Mouse (Mus musculus) CH12.LX (cell line): ENCODE data around the gene Eif4a3. TPM values are rescaled to one million over a fixed set of nuclear protein-coding genes. Genes with fewer than 3 reads are reported as not detected.

ENCODE experiments used
- DNase-seq: peaks from one replicate; pipeline ENCODE4 v3.0.0-alpha.2; 2013; ENCODE audit errors: extremely low read depth
- H3K27ac ChIP-seq: 2 replicates; pipeline ENCODE4 v1.5.1; 2012; ENCODE audit warnings: low read depth, mild to moderate bottlenecking, control low read depth, moderate library complexity; ENCODE audit not compliant: insufficient read depth
- H3K27me3 ChIP-seq: replicated peaks from 2 replicates; pipeline ENCODE3; 2012; ENCODE audit warnings: inconsistent platforms
- H3K36me3 ChIP-seq, 2 experiments: replicated peaks in 1 of 2; 2 replicates each; pipeline versions ENCODE3 to v1.6.1; 2012; ENCODE audit warnings: inconsistent platforms in 1 of 2, low read length in 1 of 2, mild to moderate bottlenecking in 1 of 2, mixed read lengths in 1 of 2, moderate library complexity in 1 of 2; ENCODE audit not compliant: control insufficient read depth in 1 of 2, insufficient read depth in 1 of 2
- H3K4me1 ChIP-seq, 2 experiments: 2 replicates each; pipeline ENCODE4 v1.6.1; 2012; ENCODE audit warnings: inconsistent platforms in 1 of 2, moderate library complexity in 1 of 2; ENCODE audit not compliant: insufficient read depth in 2 of 2, control insufficient read depth in 1 of 2
- H3K4me2 ChIP-seq: 2 replicates; pipeline ENCODE4 v1.6.1; 2012; ENCODE audit warnings: low read depth, mild to moderate bottlenecking, control low read depth; ENCODE audit not compliant: poor library complexity, insufficient read depth, severe bottlenecking
- H3K4me3 ChIP-seq, 3 experiments: fragments of 150-350 bp in 1 of 3; sonication (generic) in 1 of 3; replicated peaks in 1 of 3; 2 replicates each; pipeline versions ENCODE3 to v1.5.1; 2011 to 2012; ENCODE audit warnings: low read depth in 2 of 3, low read length in 2 of 3, mild to moderate bottlenecking in 2 of 3, moderate library complexity in 2 of 3, control low read depth in 1 of 3, improper control_type of control experiment in 1 of 3, inconsistent platforms in 1 of 3, mixed read lengths in 1 of 3; ENCODE audit not compliant: poor library complexity in 1 of 3
- H3K79me2 ChIP-seq: replicated peaks from 2 replicates; pipeline ENCODE4 v1.6.1; 2012; ENCODE audit warnings: mild to moderate bottlenecking, moderate library complexity; ENCODE audit not compliant: control insufficient read depth, poor library complexity, insufficient read depth, severe bottlenecking; ENCODE audit errors: extremely low read depth
- H3K9ac ChIP-seq: 2 replicates; pipeline ENCODE4 v1.6.1; 2012; ENCODE audit warnings: low read depth, mild to moderate bottlenecking, control low read depth, moderate library complexity; ENCODE audit not compliant: insufficient read depth
- H3K9me3 ChIP-seq: replicated peaks from 2 replicates; pipeline ENCODE3; 2012; ENCODE audit warnings: low read length, inconsistent platforms, mixed read lengths
- BHLHE40 ChIP-seq: IDR thresholded peaks from 2 replicates; pipeline ENCODE4 v1.6.1; 2011; ENCODE audit warnings: mild to moderate bottlenecking, low read depth, low read length, improper control_type of control experiment
- EP300 ChIP-seq: IDR thresholded peaks from 2 replicates; pipeline ENCODE4 v1.6.1; 2011; ENCODE audit warnings: low read length, improper control_type of control experiment
- GABPA ChIP-seq: IDR thresholded peaks from 2 replicates; pipeline ENCODE4 v1.6.1; 2012; ENCODE audit warnings: low read depth, low read length, improper control_type of control experiment, inconsistent platforms; ENCODE audit not compliant: insufficient replicate concordance
- HCFC1 ChIP-seq: IDR thresholded peaks from 2 replicates; pipeline ENCODE4 v1.6.1; 2012; ENCODE audit warnings: low read depth, mild to moderate bottlenecking, inconsistent platforms, low read length, improper control_type of control experiment
- IRF4 ChIP-seq: IDR thresholded peaks from 2 replicates; pipeline ENCODE4 v1.6.1; 2014; ENCODE audit warnings: low read depth, mild to moderate bottlenecking, inconsistent platforms, low read length, improper control_type of control experiment
- KAT2A ChIP-seq: IDR thresholded peaks from 2 replicates; pipeline ENCODE4 v1.6.1; 2012; ENCODE audit warnings: low read length, improper control_type of control experiment, inconsistent platforms; ENCODE audit not compliant: insufficient replicate concordance
- MAX ChIP-seq: IDR thresholded peaks from 2 replicates; pipeline ENCODE4 v1.6.1; 2011; ENCODE audit warnings: low read length, improper control_type of control experiment
- NELFE ChIP-seq: IDR thresholded peaks from 2 replicates; pipeline ENCODE4 v1.6.1; 2011; ENCODE audit warnings: low read depth, low read length, improper control_type of control experiment
- NRF1 ChIP-seq: IDR thresholded peaks from 2 replicates; pipeline ENCODE4 v1.6.1; 2014; ENCODE audit warnings: low read depth, mild to moderate bottlenecking, inconsistent platforms, low read length, improper control_type of control experiment, moderate library complexity
- POLR2A ChIP-seq: IDR thresholded peaks from 2 replicates; pipeline ENCODE4 v1.6.1; 2011; ENCODE audit warnings: low read depth, mild to moderate bottlenecking, improper control_type of control experiment, low read length
- RCOR1 ChIP-seq: conservative IDR thresholded peaks from 2 replicates; pipeline ENCODE4 v1.6.1; 2012; ENCODE audit warnings: low read depth, mild to moderate bottlenecking, inconsistent platforms, low read length, improper control_type of control experiment
- TBP ChIP-seq: conservative IDR thresholded peaks from 2 replicates; pipeline ENCODE4 v1.6.1; 2011; ENCODE audit warnings: low read depth, low read length, improper control_type of control experiment
- USF1 ChIP-seq: IDR thresholded peaks from 2 replicates; pipeline ENCODE4 v1.6.1; 2014; ENCODE audit warnings: low read depth, mild to moderate bottlenecking, inconsistent platforms, low read length, improper control_type of control experiment
- dilution Hi-C: fragments of 300-500 bp; cut with MboI; formaldehyde crosslinking; loops from 2 replicates; pipeline ENCODE4 v1.14.3; 2020; ENCODE audit warnings: low sequenced_read_pairs; ENCODE audit not compliant: extremely low pct_unique_long_range_greater_than_20kb, extremely low pct_ligation_motif_present
- in situ Hi-C: fragments of 300-500 bp; cut with MboI; formaldehyde crosslinking; loops from 3 replicates; pipeline ENCODE4 v1.14.3; 2019; ENCODE audit warnings: low sequenced_read_pairs, low pct_ligation_motif_present, low pct_unique_long_range_greater_than_20kb, mixed read lengths
- polyA plus RNA-seq: library from polyadenylated mRNA; unstranded; fragments of >175 nt; gene quantifications from 2 replicates; pipeline ENCODE4 v1.2.1, GENCODE M21; 2012; ENCODE audit warnings: low read depth; ENCODE audit not compliant: insufficient read length
- total RNA-seq, 2 experiments: library from RNA; depleted of rRNA; stranded (reverse); fragments of 300-350 nt in 1 of 2; fragments of >200 nt in 1 of 2; gene quantifications; 2 replicates each; pipeline ENCODE4 v1.2.3; 2012 to 2014

Gene Eif4a3
- total and polyA plus RNA-seq, 3 experiments: 400 to 554 (median 402) TPM

- no peak overlapping the region for H3K9ac ChIP-seq
- dilution Hi-C loops: no loop called here
- in situ Hi-C loops: no loop called here
- no peak overlapping the region for H3K4me2 ChIP-seq
- no peak overlapping the region for H3K4me3 ChIP-seq
- DNase-seq: no peak
- peaks cover 0 to 3% of the 10 kb centered on the region in 2 experiments for H3K36me3 ChIP-seq
- peaks cover 59% of the 10 kb centered on the region for H3K27me3 ChIP-seq
- H3K79me2 ChIP-seq: peaks cover 4% of the 10 kb centered on the region; the same call in 1 of the 2 replicates
- TF ChIP-seq MAX: peak; percentile 65
- no peak for TF ChIP-seq TBP
- TF ChIP-seq IRF4: no peak
- no peak for TF ChIP-seq POLR2A
- peaks cover 2% of the 10 kb centered on the region for H3K9me3 ChIP-seq
- peaks cover 9 to 25% of the 10 kb centered on the region in 2 experiments for H3K4me1 ChIP-seq
- H3K27ac ChIP-seq: no peak overlapping the region
Measured at GRCm38 (mm10) chr11:119264413-119264812, 35.5 kb downstream of the Eif4a3 start.

GRCm38 (mm10) chr11:119259977-119260376 is 39.9 kb downstream of the Eif4a3 start:
- H3K79me2 ChIP-seq: no peaks in the 10 kb centered on the region
- H3K9ac ChIP-seq: no peak overlapping the region
- no peak overlapping the region for H3K27ac ChIP-seq
- no peak for TF ChIP-seq NELFE
- TF ChIP-seq KAT2A: no peak
- no peak for TF ChIP-seq USF1
- TF ChIP-seq HCFC1: no peak
- TF ChIP-seq RCOR1: no peak
- no peak for TF ChIP-seq GABPA
- TF ChIP-seq EP300: no peak
- peaks cover 79% of the 10 kb centered on the region for H3K27me3 ChIP-seq
- no peak overlapping the region for H3K4me3 ChIP-seq
- no peak overlapping the region for H3K4me2 ChIP-seq
- H3K4me1 ChIP-seq: no peaks in the 10 kb centered on the region
- no peaks in the 10 kb centered on the region for H3K36me3 ChIP-seq
- in situ Hi-C loops: no loop called here
- dilution Hi-C loops: no loop called here
- H3K9me3 ChIP-seq: peaks cover 2% of the 10 kb centered on the region
- no peak for DNase-seq

GRCm38 (mm10) chr11:119258572-119259322 is 41.1 kb downstream of the Eif4a3 start:
- DNase-seq: no peak
- H3K27ac ChIP-seq: no peak overlapping the region
- H3K9ac ChIP-seq: no peak overlapping the region
- no peaks in the 10 kb centered on the region for H3K4me1 ChIP-seq
- peaks cover 80% of the 10 kb centered on the region for H3K27me3 ChIP-seq
- no peaks in the 10 kb centered on the region for H3K79me2 ChIP-seq
- TF ChIP-seq NRF1 (peak; percentile 77), MAX (no peak), BHLHE40 (0 out of 2 replicates have a peak, but pooled peaks have one; percentile 17)
- no peak overlapping the region for H3K4me3 ChIP-seq
- in situ Hi-C loops (no loop called here), dilution Hi-C loops (no loop called here)
- no peak overlapping the region for H3K4me2 ChIP-seq
- H3K36me3 ChIP-seq: no peaks in the 10 kb centered on the region
- H3K9me3 ChIP-seq: peaks cover 2% of the 10 kb centered on the region
